Mouse (Mus musculus) CD4-positive, CD25-positive, alpha-beta regulatory T cell, adult 2 months (primary cell): Measurements from ENCODE around the gene Adam15.

Experiments used
- DNase-seq: peaks from one replicate; pipeline ENCODE4 v3.0.0-alpha.2; 2012; ENCODE audit warnings: low read depth, low spot score

Adam15 gene

DNA sequence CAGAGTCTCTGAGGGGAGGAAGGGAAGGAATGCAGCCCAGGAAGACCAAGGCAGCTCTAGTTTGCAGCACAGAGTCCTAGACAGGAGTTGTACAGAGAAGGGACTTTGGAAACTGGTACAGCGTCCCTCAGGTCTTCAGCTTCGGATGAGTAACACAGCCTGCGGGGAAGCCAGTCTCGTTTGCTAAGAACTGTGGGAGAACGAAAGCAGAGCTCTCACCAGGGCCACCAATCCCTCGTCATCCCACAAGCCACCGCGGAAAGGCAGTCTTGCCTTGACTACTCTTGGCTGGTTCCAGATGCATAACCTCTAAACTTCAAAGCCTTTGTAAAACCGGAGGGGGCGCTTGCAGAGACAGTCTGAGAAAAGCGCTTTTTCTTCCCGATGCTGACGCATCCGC lies 50.3 kb downstream of the Adam15 start:
- peak; percentile 65 for DNase-seq

DNA sequence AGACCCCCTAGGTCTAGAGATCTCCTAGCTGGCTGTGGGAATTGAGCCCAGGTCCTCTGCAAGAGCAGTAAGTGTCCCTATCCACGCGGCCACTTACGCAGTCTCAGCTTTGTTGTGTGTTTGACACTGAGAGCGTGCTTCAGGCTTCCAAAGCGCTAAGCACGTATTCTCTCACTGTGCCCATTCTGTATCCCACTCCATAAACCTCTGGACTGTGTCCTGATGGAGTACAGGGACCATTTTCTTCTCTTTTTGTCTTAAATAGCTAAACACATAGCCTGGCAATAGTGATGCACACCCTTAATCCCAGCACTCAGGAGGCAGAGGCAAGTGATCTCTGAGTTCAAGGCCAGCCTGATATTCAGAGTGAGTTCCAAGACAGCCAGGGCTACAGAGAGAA lies 50.9 kb downstream of the Adam15 start:
- no peak for DNase-seq

DNA sequence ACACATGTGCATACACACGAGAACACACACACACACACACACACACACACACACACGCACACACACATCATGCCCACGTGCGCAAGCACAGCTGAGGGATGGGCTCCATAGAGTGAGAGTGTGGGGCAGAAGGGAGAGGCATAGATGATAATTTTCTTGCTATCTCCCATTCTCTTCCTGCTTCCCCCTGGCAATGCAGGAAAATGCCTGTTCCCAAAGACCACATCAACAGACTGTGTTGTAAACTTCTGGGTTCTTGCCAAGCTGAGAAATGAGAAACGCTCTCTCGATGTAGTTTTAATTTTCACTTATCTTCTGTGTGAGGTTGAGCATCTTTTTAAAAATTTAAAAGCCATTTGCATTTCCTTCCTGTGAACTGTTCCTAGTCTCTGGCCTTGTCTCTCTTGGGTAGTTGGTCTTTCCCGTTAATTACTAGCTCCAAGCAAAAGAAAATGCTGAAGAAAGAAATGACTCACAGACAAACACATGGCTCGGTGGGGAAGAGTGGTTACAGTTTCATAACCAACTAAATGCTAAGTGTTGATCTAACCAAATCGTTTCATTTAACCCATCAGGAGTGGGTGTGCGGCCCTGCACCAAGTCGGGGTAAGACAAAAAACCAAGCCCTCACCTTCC lies 52.9 kb downstream of the Adam15 start:
- no peak for DNase-seq

DNA sequence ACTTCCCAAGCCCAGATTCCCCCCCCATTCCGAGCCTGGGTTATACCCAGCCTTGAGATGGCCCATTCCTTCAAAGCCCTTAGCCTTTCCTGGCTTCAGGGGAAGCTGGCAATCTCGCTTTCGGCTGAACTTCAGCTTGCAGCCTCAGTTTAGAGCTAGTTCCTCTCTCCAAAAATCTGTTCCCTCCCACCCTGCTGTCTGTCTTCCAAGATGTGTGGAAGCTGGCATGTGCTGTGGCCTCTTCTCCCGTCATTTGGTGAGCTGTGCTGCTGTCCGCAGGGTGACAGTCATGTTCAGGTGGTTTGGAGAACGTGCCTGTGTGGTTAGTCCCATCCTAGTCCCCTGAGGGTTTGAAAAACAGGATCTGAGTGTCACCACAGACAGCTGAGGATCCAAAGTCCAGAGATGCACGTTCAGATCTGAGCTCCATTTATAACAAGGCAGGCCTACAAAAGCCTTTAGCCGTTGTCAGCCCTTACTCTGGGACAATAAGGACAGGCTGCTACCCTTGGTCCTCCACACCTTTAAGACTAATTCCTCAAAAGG lies 54.0 kb downstream of the Adam15 start:
- no peak for DNase-seq

DNA sequence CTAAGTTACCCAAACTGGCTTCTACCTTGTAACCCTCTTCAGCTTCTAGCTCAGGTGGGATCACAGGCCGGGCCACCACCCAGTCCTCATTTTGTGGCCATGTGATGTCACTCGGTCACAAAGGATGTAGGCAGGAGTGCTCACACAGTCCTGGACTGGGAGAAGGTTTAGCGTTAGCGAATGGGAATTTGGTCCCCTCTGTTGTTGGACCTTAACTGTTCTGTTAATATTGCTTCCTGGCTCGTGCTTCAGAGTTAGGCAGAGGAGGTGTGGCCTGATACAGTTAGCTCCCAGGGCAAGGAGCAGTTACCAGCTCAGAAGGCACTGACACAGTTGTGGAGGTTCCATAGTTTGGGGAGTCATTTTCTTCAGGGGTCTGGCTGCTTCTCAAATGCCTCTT lies 55.6 kb downstream of the Adam15 start:
- DNase-seq: no peak

DNA sequence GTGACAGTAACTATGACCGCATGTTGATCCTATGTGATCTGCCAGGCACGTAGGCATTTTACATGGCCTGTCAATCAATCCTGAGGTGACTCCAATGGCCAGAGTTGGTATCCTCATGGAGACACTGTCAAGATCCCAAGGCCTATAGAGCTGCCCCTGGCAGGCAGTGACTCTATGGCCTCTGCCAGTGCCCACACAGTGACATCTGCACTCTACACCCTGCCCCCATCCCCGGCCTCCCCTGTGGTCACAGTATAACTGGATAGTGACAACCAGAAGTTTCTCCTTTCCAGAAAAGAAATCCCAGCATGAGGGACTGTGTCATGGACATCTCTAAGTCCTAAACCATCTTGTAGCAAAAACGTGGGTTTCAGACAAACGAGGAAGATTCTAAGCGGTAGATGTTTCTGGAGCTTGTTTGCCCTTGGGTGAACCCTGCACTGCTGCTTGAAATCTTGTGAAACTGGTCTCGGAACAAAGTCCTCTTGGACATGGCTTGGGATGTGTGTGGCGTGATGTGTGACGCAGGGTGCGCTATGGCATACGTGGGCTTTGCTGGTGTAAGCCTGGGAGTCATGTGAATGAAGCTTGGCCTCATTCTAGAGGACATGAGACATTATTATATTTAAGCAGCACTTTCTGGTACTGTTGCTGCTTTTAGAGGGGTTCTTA lies 56.4 kb downstream of the Adam15 start:
- no peak for DNase-seq

DNA sequence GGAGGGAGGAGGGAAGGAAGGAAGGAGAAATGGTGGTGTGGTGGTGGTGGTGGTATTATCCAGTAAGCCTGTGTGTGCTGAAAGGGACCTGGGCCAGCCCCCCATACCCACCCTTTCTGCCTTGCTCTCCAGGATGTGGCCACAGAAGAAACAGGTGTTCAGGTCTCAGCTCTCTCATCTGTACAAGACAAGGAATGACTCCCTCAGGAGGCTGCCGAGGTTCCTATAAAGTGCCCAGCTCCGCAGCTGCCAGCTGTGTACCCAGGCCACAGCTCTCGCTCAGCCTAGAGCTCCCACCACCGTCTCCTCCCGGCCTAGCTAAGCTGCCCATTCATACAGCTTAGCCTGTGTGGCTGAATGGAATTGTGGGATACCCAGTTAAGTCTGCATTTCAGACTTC lies 57.5 kb downstream of the Adam15 start:
- DNase-seq: no peak

DNA sequence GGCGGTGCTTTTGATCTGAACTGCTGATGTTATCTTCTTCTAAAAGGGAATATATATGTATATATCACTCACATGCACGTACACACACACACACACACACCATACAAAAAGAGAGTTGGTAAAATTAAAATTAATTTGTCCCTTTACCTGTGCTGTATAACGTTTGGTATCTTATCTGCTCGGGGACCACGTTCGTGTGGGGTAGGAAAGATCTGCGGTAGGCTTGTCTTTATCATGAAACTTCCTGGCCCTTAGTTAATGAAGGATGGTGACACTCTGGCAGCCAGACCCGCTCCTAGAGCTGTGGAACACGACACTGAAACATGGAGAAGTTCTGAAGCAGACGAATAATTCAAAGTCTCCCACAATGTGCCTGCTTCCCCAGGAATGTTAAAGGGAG lies 57.9 kb downstream of the Adam15 start:
- DNase-seq: no peak
